Mouse (Mus musculus) ES-Bruce4 (cell line): Measurements from ENCODE around the gene Sept12.

ENCODE experiments used
- CTCF ChIP-seq: IDR thresholded peaks from one replicate; pipeline ENCODE4 v1.8.1; 2011; ENCODE audit warnings: low read depth, low read length
- EP300 ChIP-seq: IDR thresholded peaks from 2 replicates; pipeline ENCODE4 v1.6.1; 2011; ENCODE audit warnings: low read depth, low read length; ENCODE audit not compliant: insufficient read depth
- POLR2A ChIP-seq: IDR thresholded peaks from one replicate; pipeline ENCODE4 v1.8.1; 2011; ENCODE audit warnings: low read length; ENCODE audit not compliant: insufficient read depth

- no peak for TF ChIP-seq POLR2A
- TF ChIP-seq EP300 = no peak
- no peak for TF ChIP-seq CTCF
These were observed 12.8 kb upstream of the Sept12 start for GRCm38 (mm10) chr16:5010371-5010935.
